Mouse (Mus musculus) embryo, embryonic 10.5 days (tissue): ENCODE measurements around the gene Gm20716.
A peak's percentile ranks its signal among the peaks of the same experiment; 100 is the strongest.

ENCODE experiments used
- DNase-seq: peaks from one replicate; pipeline ENCODE4 v3.0.0-alpha.2; 2015; ENCODE audit warnings: low spot score

Gm20716 gene

DNA sequence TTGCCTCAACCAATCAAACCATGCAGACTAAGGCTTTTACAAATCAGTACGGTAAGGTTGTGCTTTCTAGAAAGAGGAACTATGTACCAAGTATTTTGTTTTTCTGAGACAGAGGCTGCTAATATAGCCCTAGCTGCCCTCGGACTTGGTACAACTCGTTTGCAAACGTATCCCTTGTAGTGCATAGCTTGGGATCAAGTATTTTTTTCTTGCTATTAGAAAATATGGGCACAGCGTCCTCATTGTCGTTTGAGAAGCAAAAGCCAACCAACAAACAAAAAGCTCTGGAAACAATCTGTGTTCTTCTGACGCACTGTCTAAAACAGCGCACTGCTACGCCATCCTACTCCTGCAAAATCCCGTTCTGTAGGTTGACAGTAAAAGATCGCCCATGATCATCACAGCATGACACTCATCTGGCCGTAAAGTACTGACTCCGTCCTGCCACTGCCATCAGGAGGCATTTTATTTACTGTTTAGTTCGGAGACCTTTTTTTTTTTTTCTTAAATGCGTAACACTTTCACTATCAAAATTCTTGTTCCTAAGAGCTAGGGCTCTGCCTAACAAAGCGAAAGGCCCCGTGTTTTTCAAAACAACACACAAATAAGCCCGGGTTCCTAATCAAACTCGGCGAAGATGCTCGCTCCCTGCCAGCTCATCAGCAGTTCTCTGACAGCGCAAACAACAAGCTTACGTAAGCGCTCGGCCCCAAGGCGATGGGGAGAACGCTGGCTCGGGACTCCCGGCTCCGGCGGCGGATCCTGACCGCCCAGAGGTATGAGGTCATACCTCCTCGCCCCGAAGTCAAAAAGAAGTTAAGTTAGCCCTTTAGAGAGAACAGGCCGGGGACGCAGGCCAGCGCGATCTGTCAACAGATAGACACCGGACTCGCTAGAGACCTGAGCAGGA, 793 bp downstream of the Gm20716 start:
- DNase-seq = peak; percentile 12

DNA sequence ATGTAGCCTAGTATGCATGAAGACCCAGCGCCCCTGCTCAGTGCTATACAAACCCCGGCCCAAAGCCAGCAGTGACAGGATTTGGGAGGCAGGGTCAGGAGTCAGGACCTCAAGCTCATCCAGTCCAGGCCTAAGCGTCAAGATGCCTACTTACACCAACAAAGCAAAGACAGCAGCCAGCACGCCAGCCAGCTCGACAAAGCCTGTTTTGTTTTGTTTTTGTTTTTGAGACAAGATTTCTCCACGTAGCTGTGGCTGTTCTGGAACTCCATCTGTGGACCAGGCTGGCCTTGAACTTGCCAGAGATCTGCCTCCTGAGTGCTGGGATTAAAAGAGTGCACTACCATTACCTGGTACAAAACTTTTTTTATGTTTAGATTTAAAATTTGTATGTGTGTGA, 6.8 kb downstream of the Gm20716 start:
- DNase-seq = no peak

GRCm38 (mm10) chr2:168213788-168214397, 16.3 kb downstream of the Gm20716 start:
- DNase-seq = no peak

GRCm38 (mm10) chr2:168207883-168208282, 22.3 kb downstream of the Gm20716 start:
- no peak for DNase-seq

DNA sequence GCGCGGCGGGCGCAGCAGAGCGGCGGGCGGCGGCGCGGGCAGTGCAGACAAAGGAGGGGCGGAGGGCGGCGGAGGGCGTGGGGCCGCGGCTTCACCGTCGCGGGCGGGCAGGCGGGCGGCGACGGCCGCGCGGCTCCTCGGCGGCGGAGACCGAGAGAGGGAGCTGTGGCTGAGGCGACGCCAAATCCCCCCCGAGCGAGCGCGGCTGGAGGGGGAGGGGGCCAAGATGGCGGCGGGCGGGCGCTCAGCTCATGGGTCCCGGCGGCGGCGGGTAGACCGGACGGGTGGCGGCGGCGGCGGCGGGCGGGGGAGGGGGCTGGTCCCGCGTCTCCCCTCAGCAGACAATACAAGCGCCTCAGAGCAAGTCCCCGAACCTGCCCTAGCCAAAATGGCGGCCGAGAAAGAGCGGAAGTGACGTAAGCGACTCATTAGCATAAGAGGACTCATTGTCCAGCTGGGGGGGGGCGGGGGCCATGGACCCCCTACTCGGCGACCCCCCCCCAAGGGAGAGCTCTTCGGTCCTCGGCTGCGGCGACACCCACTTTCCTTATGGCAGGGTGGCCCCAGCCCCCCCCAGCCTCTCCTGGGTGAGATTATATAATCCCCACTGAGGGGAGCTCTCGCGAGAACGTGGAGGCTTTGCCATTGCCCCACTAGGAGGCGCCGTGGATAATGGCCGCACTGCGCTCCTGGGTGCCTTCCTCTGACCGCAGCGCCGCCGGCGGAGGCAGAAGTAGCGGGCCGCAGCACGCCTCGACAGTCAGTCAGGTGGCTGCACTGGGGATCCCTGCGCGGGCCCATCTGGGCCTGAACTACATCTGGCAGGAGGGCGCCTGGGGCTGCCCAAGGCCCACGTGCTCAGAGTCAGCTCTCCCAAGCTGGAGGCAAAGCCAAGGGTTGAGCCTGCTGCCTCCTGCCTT, 23.2 kb downstream of the Gm20716 start, which contains the start of gene Adnp:
Gene Adnp (minus strand): TSS at position 388 of the 920 bp plus-strand sequence.
- peak; percentile 98 for DNase-seq

GRCm38 (mm10) chr2:168205681-168206631, 24.2 kb downstream of the Gm20716 start:
- peak; percentile 35 for DNase-seq

DNA sequence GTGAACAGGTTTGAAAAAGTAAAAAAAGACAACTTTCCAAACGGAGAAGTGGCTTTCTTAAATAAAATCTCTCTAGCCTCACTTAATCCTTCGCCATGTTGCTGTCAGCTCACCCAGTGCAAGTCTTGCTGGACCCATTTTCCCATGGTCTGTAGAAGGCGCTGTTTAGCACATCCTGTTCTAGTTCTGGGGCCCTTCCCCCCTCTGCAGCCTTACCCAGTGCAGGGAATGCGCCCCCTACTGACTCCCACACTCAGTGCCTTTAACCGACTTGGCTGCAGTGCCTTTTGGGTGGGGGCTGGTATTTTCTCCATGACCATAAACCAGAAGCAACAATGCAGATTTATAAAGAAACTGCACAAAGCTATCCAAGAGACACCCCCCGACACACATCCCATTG, 24.9 kb downstream of the Gm20716 start:
- DNase-seq = peak; percentile 97

GRCm38 (mm10) chr2:168204476-168204999, 25.6 kb downstream of the Gm20716 start:
- DNase-seq = no peak

DNA sequence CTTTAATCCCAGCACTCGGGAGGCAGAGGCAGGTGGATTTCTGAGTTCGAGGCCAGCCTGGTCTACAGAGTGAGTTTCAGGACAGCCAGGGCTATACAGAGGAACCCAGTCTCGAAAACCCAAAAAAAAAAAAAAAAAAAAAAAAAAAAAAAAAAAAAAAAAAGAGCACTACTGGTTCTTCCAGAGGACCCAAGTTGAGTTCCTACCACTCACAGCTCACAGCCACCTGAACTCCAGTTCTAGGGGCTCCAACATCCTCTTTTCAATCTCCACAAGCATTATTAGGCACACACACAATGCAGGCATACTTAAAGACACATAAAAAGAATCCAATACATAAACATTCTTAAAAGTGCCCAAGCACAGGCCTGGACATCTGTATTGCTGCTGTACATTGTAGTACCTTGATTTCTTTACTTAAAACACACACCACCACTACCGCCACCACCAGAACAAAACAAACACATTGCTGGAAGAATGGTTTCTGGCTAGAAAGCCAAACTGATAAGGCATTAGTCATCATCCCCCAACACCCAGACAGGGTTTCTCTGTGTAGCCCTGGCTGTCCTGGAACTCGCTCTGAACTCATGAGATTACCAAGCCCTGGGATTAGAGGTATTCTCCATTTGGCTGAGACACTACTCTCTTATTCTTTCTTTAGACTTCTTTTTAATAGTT, 30.0 kb downstream of the Gm20716 start:
- DNase-seq = no peak

GRCm38 (mm10) chr2:168199476-168199875, 30.7 kb downstream of the Gm20716 start:
- DNase-seq = no peak

DNA sequence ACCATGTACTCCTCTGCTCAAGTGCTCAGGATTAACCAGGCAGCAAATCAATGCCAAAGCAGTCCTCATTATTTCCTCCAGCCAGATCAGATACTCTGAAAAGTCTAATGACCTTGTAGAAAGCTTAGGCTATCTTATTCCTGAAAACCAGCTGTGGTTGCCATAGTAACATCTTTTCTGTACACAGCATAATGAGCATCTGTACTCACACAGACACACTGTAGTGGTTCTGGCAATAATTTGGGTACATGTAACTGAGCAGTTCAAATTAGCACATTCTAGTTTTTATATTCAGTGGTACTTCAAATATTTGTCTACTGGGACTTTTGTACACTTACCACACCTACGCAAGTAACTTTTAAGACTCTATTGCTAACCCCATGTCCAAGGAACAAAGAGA, 31.7 kb downstream of the Gm20716 start:
- no peak for DNase-seq

- DNase-seq = no peak
Observed at GRCm38 (mm10) chr2:168195721-168196120, 34.4 kb downstream of the Gm20716 start.

GRCm38 (mm10) chr2:168193685-168194084, 36.5 kb downstream of the Gm20716 start:
- DNase-seq = no peak

- DNase-seq = no peak
Observed at GRCm38 (mm10) chr2:168191856-168192255, 38.3 kb downstream of the Gm20716 start.

- DNase-seq = no peak
Observed at GRCm38 (mm10) chr2:168175946-168176345, 54.2 kb downstream of the Gm20716 start.

- DNase-seq = peak; percentile 58
Observed at GRCm38 (mm10) chr2:168170167-168170685, 59.9 kb downstream of the Gm20716 start.

DNA sequence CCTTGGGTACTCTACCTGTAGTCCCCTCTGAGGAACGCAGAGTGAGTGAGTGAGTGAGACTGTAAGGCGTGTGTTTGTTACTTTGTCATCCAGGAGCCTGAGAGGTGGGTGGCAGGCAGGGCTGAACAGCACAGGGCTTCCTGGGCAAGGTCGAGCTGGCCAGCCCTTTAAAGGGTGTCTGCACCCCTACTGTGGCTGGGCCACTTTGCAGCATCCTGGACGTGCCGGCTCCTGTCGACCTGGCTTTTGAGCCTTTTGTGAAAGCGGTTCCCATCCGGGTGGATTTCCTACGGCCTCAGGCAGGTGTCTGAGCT, 60.4 kb downstream of the Gm20716 start:
- no peak for DNase-seq

GRCm38 (mm10) chr2:168168892-168169799, 61.0 kb downstream of the Gm20716 start:
- peak; percentile 84 for DNase-seq

DNA sequence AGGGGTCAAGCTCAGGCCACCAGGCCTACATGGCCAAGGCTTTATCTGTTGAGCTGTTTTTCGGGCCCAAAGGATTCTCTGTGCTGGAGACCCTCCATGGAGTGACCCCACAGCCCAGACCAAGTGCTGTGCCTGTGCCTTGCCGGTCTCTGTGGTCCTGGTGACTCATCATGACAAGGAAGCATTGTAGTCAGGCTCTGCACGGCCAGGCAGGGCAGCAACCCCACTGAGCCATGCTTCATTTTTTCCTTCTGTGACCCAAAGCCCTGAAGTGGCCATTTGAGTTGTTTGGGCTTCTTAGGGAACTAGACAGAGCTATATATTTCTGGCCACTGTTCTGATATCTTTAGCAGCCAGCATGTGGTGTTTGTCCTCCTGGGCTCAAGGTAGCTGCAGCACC, 62.4 kb downstream of the Gm20716 start:
- DNase-seq = no peak
